Mouse (Mus musculus) intestine, embryonic 14.5 days (tissue): ENCODE measurements around the gene Arsg. TPM values are rescaled to one million over a fixed set of nuclear protein-coding genes. Genes with fewer than 3 reads are reported as not detected.

Source experiments
- ATAC-seq: fragments of 200-750 bp; cut with Nextera tagmentation; replicated peaks from 2 replicates; pipeline ENCODE4 v1.8.0; 2017; ENCODE audit warnings: low read depth, moderate number of reproducible peaks, moderate TSS enrichment, moderate library complexity; ENCODE audit not compliant: low FRiP score, low TSS enrichment
- DNase-seq: peaks from one replicate; pipeline ENCODE4 v3.0.0-alpha.2; 2018; ENCODE audit warnings: low spot score
- H3K27ac ChIP-seq: fragments of 300-500 bp; sonication (generic); 2 replicates; pipeline ENCODE4 v1.5.1; 2014; ENCODE audit warnings: low read depth, mild to moderate bottlenecking, control low read depth
- H3K27me3 ChIP-seq: fragments of 300-500 bp; sonication (generic); replicated peaks from 2 replicates; pipeline ENCODE4 v1.6.1; 2014; ENCODE audit warnings: low read length, control low read depth; ENCODE audit not compliant: control insufficient read depth, insufficient read depth
- H3K36me3 ChIP-seq: fragments of 300-500 bp; sonication (generic); 2 replicates; pipeline ENCODE4 v1.6.1; 2014; ENCODE audit warnings: low read length, control low read depth; ENCODE audit not compliant: control insufficient read depth, insufficient read depth
- H3K4me1 ChIP-seq: fragments of 300-500 bp; sonication (generic); replicated peaks from 2 replicates; pipeline ENCODE4 v1.6.1; 2014; ENCODE audit warnings: low read length, control low read depth, mixed read lengths; ENCODE audit not compliant: control insufficient read depth, insufficient read depth
- H3K4me2 ChIP-seq: fragments of 300-500 bp; sonication (generic); 2 replicates; pipeline ENCODE4 v1.6.1; 2014; ENCODE audit warnings: low read length
- H3K4me3 ChIP-seq: fragments of 300-500 bp; sonication (generic); 2 replicates; pipeline ENCODE4 v1.5.1; 2014; ENCODE audit warnings: low read depth, low read length, control low read depth, mixed read lengths
- H3K9ac ChIP-seq: fragments of 300-500 bp; sonication (generic); 2 replicates; pipeline ENCODE4 v1.6.1; 2014; ENCODE audit warnings: mild to moderate bottlenecking, low read length
- H3K9me3 ChIP-seq: fragments of 300-500 bp; sonication (generic); 2 replicates; pipeline ENCODE4 v1.6.1; 2016; ENCODE audit warnings: low read length, control low read depth; ENCODE audit not compliant: control insufficient read depth
- WGBS: fragments of 180-500 bp; shearing (Covaris S2); extraction: QIAGEN DNeasy Blood & Tissue Kit; methylation state at CpG from one replicate; pipeline ENCODE4 v1.1.7; 2014; 5-methylcytosine and 5-hydroxymethylcytosine counted together
- polyA plus RNA-seq: library from polyadenylated mRNA; unstranded; fragments of >200 nt; fragmentation: Nextera tagmentation; extraction: Ambion mirVana; gene quantifications from 2 replicates; pipeline ENCODE4 v1.2.1, GENCODE M21; 2014

Gene Arsg
- polyA plus RNA-seq, 1 experiment from 2014 or later = 2.8 TPM

DNA sequence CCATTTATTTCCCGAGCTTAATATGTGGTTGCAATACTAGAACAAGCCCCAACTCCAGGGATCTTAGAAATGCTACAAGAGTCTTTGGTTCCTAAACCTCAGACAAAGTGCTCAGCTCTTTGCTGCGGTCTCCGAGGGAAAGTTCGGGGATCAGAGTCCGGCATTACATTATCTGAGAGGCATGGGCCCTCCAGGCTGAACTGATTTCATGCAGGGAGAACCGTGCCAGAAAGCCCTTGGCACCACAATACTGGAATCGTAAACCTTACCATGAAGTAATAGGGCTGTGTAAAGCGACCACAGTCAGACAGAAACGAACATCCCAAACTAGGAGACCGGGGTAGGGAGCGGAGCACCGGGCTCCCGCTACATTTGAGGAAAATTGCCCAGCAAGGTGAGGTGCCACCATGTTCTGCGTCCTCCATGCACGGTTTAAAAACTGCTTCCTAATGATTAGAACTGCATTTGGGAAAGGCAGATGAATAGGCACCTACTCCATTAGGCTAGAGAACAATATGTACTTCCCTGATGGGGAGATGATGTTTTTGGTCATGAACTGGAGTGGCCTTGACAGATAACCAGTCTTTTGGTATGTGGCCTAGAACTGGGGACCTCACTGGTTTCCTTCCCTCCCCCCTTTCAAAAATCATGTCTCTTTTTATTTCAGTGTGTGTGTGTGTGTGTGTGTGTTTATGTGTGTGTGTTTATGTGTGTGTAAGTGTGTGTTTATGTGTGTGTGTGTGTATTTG, 91.5 kb downstream of the Arsg start:
- H3K4me1 ChIP-seq = peaks cover 5% of the 10 kb centered on the region; the same call in 1 of the 2 replicates
- DNase-seq = no peak
- H3K4me2 ChIP-seq = no peak overlapping the region
- no peak for ATAC-seq
- H3K36me3 ChIP-seq = no peaks in the 10 kb centered on the region
- 83% methylated on average over 15 of the region's 15 CpGs for WGBS
- no peak overlapping the region for H3K27ac ChIP-seq
- H3K9me3 ChIP-seq = no peaks in the 10 kb centered on the region
- H3K4me3 ChIP-seq = no peak overlapping the region
- H3K27me3 ChIP-seq = no peaks in the 10 kb centered on the region
- H3K9ac ChIP-seq = no peak overlapping the region

DNA sequence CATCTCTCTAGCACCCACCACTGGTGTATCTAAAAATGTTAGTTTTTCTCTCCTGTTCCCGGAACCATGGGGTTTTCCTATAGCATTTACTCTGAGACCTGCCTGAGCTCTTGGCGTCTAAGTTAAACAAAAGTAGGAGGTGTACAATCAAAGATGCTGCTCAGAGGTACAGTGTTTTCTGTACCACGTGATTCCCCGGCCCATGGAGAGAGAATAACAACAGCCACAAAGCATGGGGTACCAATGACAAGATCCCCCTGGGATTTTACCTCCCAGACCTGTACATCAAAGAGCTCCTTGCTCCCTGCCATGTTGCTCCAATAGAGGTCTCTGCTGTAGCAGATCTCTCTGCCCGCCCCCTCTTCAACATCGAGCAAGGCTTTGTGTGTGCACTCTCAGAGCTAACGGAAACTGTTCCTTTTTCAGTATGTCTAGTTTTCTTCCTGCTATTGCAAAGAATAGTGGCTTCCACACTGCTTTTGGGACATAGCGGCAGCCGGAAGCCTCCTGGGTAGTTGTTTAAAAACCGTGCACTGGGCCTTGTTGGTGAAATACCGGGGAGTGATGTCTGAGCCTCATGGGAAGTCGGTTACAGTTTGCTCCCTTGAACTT, 95.9 kb downstream of the Arsg start:
- H3K9ac ChIP-seq = no peak overlapping the region
- WGBS = 72% methylated on average over 12 of the region's 12 CpGs
- no peak overlapping the region for H3K4me2 ChIP-seq
- H3K9me3 ChIP-seq = no peaks in the 10 kb centered on the region
- H3K36me3 ChIP-seq = no peaks in the 10 kb centered on the region
- no peak for DNase-seq
- H3K4me3 ChIP-seq = no peak overlapping the region
- no peaks in the 10 kb centered on the region for H3K27me3 ChIP-seq
- no peak overlapping the region for H3K27ac ChIP-seq
- H3K4me1 ChIP-seq = no peaks in the 10 kb centered on the region
- no peak for ATAC-seq

DNA sequence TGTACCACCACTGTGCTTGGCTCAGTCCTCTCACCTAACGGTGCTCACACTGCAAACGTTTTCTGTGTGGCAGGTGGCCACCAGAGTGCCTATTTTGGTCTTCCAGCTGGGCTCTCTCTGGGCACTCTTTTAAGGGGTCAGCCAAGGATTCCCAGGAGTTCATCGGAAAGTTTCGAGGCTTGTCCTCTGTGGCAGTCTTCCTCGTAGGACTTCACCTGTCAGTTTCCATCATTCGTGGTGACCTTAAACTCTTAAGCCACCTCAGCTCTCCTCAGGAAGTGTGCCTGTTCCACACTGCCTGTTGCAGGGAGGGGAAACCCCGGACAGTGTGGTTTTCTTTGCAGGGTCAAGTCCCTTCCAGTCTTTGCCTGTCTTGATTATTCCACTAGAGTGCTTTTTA, 96.6 kb downstream of the Arsg start:
- 74% methylated on average over 7 of the region's 7 CpGs for WGBS
- ATAC-seq = no peak
- DNase-seq = no peak
- H3K4me2 ChIP-seq = no peak overlapping the region
- no peak overlapping the region for H3K27ac ChIP-seq
- H3K27me3 ChIP-seq = no peaks in the 10 kb centered on the region
- no peaks in the 10 kb centered on the region for H3K4me1 ChIP-seq
- H3K36me3 ChIP-seq = no peaks in the 10 kb centered on the region
- no peaks in the 10 kb centered on the region for H3K9me3 ChIP-seq
- no peak overlapping the region for H3K4me3 ChIP-seq
- no peak overlapping the region for H3K9ac ChIP-seq

DNA sequence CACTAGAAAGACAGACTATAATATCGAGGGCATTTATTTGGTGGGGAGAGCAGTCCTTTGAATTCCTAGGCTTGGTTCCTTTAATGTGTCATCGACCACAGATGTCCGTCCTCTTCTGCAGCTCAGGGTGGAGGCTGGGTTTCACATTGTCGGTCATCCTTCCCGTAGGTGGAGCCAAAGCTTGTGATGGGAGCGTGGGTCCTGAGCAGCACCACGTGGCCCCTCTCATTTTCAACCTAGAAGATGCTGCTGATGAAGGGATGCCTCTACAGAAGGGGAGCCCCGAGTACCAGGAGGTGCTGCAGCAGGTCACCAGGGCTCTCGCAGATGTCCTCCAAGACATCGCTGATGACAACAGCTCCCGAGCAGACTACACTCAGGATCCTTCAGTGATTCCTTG, 98.9 kb downstream of the Arsg start:
- H3K9me3 ChIP-seq = no peaks in the 10 kb centered on the region
- H3K4me3 ChIP-seq = no peak overlapping the region
- no peak overlapping the region for H3K4me2 ChIP-seq
- H3K27ac ChIP-seq = no peak overlapping the region
- no peaks in the 10 kb centered on the region for H3K4me1 ChIP-seq
- H3K36me3 ChIP-seq = peaks cover 5% of the 10 kb centered on the region
- DNase-seq (no peak), ATAC-seq (no peak)
- H3K27me3 ChIP-seq = no peaks in the 10 kb centered on the region
- no peak overlapping the region for H3K9ac ChIP-seq
- 87% methylated on average over 11 of the region's 11 CpGs for WGBS

DNA sequence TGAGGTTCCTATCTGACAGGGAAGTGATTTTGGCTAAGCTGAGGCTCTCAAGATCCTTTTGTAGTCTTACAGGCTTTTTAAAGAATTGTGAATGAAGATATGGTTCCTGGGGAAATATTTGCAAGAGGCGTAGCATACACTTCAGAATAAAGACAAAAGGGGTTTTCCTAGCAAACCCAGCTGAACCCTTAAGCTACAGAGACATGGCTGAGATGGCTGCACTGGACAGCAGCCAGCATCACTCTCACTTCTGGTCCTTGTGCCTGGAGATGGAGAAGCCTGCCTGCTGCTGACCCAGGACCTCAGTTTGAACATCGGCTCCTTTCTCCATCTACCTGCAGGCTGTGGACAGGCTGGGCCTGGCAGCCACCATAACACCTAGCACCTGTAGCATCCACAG, 101.4 kb downstream of the Arsg start:
- DNase-seq = no peak
- H3K9ac ChIP-seq = no peak overlapping the region
- peaks cover 13% of the 10 kb centered on the region for H3K36me3 ChIP-seq
- ATAC-seq = no peak
- no peak overlapping the region for H3K4me2 ChIP-seq
- no peaks in the 10 kb centered on the region for H3K27me3 ChIP-seq
- H3K9me3 ChIP-seq = no peaks in the 10 kb centered on the region
- no peak overlapping the region for H3K4me3 ChIP-seq
- H3K4me1 ChIP-seq = no peaks in the 10 kb centered on the region
- H3K27ac ChIP-seq = no peak overlapping the region
- WGBS = 94% methylated on average over 2 of the region's 2 CpGs

DNA sequence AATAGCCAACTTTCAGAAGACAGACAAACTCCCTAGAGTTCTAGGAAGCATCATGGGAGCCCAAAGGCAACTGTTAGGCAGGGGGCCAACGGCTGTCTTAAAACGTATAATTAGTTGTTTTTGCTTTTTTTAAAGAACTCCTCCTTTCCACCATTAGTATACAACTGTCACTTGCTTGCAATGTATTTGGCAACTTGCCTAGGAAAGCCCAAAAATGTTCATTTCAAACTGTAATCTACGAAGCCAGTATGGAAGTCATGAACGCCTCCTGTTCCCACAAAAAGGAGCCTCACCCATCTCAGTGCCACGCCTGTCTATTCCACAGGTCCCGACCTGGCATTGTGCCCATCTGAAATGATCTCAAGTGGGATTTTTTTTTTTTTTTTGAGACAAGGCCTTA, 102.7 kb downstream of the Arsg start:
- H3K4me1 ChIP-seq = no peaks in the 10 kb centered on the region
- 75% methylated on average over 6 of the region's 6 CpGs for whole genome bisulfite sequencing
- H3K9ac ChIP-seq = no peak overlapping the region
- ATAC-seq = no peak
- H3K4me3 ChIP-seq = no peak overlapping the region
- H3K9me3 ChIP-seq = no peaks in the 10 kb centered on the region
- H3K27me3 ChIP-seq = no peaks in the 10 kb centered on the region
- no peak overlapping the region for H3K4me2 ChIP-seq
- no peak for DNase-seq
- H3K27ac ChIP-seq = no peak overlapping the region
- H3K36me3 ChIP-seq = peaks cover 18% of the 10 kb centered on the region

DNA sequence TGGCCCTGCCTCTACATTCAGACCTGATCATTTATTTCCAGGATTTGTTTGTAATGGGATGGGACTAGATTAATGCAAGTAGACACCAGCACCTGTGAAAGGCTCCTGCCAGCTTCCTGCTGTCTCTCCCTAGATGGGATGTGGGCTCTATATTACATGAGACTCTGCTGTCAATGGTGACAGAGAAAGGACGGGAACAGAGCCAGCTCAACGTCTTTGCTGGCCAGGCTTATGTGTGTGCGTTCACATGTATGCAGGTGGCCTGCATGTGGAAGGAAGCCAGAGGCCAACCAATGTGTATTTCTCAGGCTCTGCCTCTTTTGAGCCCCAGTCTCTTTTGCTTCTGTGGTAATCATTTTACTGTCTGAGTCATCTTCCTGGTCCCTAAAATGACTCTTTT, 105.4 kb downstream of the Arsg start:
- H3K27ac ChIP-seq = no peak overlapping the region
- DNase-seq (no peak), ATAC-seq (no peak)
- no peak overlapping the region for H3K4me2 ChIP-seq
- H3K9me3 ChIP-seq = no peaks in the 10 kb centered on the region
- no peak overlapping the region for H3K4me3 ChIP-seq
- WGBS = 59% methylated on average over 3 of the region's 3 CpGs
- no peak overlapping the region for H3K9ac ChIP-seq
- peaks cover 29% of the 10 kb centered on the region for H3K36me3 ChIP-seq
- H3K4me1 ChIP-seq = no peaks in the 10 kb centered on the region
- H3K27me3 ChIP-seq = no peaks in the 10 kb centered on the region

DNA sequence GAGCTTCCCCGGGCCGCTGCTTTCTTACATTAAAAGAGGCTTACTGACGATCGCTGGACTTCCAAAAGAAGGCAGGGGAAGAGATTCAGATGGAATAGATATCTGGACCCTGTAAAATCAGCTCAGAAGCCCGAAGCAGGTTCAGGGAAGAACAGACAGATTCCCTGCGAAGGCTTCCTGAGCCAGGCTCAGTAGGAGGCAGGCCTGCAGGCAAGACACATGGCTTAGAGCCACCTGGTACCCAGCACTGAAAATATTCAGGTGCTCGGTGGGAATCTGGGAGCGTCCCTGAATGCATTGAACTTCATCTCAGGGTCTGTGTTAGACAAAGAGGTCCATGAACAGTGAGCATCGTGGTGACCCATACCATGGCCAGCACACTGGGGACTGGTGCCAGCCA, 106.8 kb downstream of the Arsg start:
- Histone ChIP-seq H3K4me3 (no peak overlapping the region), H3K4me1 (no peaks in the 10 kb centered on the region), H3K4me2 (no peak overlapping the region), H3K9me3 (no peaks in the 10 kb centered on the region), H3K27me3 (no peaks in the 10 kb centered on the region), H3K36me3 (peaks cover 32% of the 10 kb centered on the region), H3K9ac (no peak overlapping the region), H3K27ac (no peak overlapping the region)
- DNase-seq = no peak
- WGBS = 92% methylated on average over 9 of the region's 9 CpGs
- no peak for ATAC-seq

DNA sequence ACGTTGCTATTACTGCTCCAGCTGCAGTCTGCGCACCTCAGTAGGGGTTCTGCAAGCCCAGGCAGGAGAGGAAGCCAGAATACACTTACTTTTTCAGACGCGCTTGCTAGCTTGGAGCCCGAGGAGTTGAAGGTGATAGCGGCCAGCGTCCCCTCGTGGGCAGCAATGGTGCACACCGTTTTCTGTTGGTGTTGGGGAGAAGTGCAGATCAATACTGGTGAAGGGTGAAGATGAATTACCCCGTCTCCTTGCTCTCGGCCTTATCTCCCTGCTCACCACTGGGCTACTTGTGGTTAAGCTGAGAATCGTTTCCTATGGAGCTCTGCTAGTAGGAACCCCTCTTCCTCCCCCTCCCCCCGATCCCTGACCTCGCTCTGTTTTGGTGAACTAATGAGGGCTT, 110.8 kb downstream of the Arsg start:
- Histone ChIP-seq H3K9ac (no peak overlapping the region), H3K27me3 (no peaks in the 10 kb centered on the region), H3K4me2 (no peak overlapping the region), H3K27ac (no peak overlapping the region), H3K9me3 (no peaks in the 10 kb centered on the region), H3K4me1 (no peaks in the 10 kb centered on the region), H3K4me3 (no peak overlapping the region), H3K36me3 (peaks cover 19% of the 10 kb centered on the region)
- 70% methylated on average over 14 of the region's 14 CpGs for WGBS
- DNase-seq (no peak), ATAC-seq (no peak)
